Mouse (Mus musculus) hindbrain, postnatal 0 days (tissue): Measurements from ENCODE around the gene Kcnq1. TPM values are rescaled to one million over a fixed set of nuclear protein-coding genes. Genes with fewer than 3 reads are reported as not detected.

Experiments used
- ATAC-seq: fragments of 200-750 bp; cut with Nextera tagmentation; 2 replicates; pipeline ENCODE4 v1.8.0; 2017; ENCODE audit warnings: mild to moderate bottlenecking, moderate TSS enrichment, moderate library complexity
- DNase-seq: peaks from one replicate; pipeline ENCODE4 v3.0.0-alpha.2; 2015; ENCODE audit warnings: low spot score
- H3K27ac ChIP-seq: fragments of 300-500 bp; sonication (generic); 2 replicates; pipeline ENCODE4 v1.5.1; 2014; ENCODE audit warnings: mild to moderate bottlenecking
- H3K27me3 ChIP-seq: fragments of 300-500 bp; sonication (generic); 2 replicates; pipeline ENCODE4 v1.6.1; 2014; ENCODE audit warnings: low read length, mixed read lengths; ENCODE audit not compliant: insufficient read depth
- H3K36me3 ChIP-seq: fragments of 300-500 bp; sonication (generic); 2 replicates; pipeline ENCODE4 v1.6.1; 2014; ENCODE audit warnings: low read length, mixed read lengths; ENCODE audit not compliant: insufficient read depth
- H3K4me1 ChIP-seq: fragments of 300-500 bp; sonication (generic); 2 replicates; pipeline ENCODE4 v1.6.1; 2014; ENCODE audit warnings: antibody characterized with exemption, low read length, mixed read lengths; ENCODE audit not compliant: insufficient read depth
- H3K4me2 ChIP-seq: fragments of 300-500 bp; sonication (generic); 2 replicates; pipeline ENCODE4 v1.6.1; 2014; ENCODE audit warnings: low read depth, mild to moderate bottlenecking, low read length, moderate library complexity, mixed read lengths
- H3K4me3 ChIP-seq: fragments of 300-500 bp; sonication (generic); 2 replicates; pipeline ENCODE4 v1.5.1; 2014; ENCODE audit warnings: low read length
- H3K9ac ChIP-seq: fragments of 300-500 bp; sonication (generic); replicated peaks from 2 replicates; pipeline ENCODE4 v1.6.1; 2014; ENCODE audit warnings: mild to moderate bottlenecking, low read length, moderate library complexity, mixed read lengths
- H3K9me3 ChIP-seq: fragments of 300-500 bp; sonication (generic); 2 replicates; pipeline ENCODE4 v1.6.1; 2016; ENCODE audit warnings: low read length, mixed read lengths
- CTCF ChIP-seq: IDR thresholded peaks from 2 replicates; pipeline ENCODE4 v1.5.1; 2016; ENCODE audit warnings: antibody characterized with exemption, control low read depth, low read depth
- WGBS: fragments of 180-500 bp; shearing (Covaris S2); extraction: QIAGEN DNeasy Blood & Tissue Kit; methylation state at CpG from one replicate; pipeline ENCODE4 v1.1.7; 2014; 5-methylcytosine and 5-hydroxymethylcytosine counted together
- polyA plus RNA-seq: library from polyadenylated mRNA; unstranded; fragments of >200 nt; fragmentation: Nextera tagmentation; extraction: Ambion mirVana; gene quantifications from 2 replicates; pipeline ENCODE4 v1.2.1, GENCODE M21; 2015
- total RNA-seq: library from RNA; depleted of rRNA; stranded (reverse); fragments of >200 nt; gene quantifications from 2 replicates; pipeline ENCODE4 v1.2.3, GENCODE M21; 2014; rRNA removed

The Kcnq1 gene
- 1.2 and 1.9 TPM in 2 replicates for total RNA-seq
- polyA plus RNA-seq = 1.1 and 1.4 TPM in 2 replicates

DNA sequence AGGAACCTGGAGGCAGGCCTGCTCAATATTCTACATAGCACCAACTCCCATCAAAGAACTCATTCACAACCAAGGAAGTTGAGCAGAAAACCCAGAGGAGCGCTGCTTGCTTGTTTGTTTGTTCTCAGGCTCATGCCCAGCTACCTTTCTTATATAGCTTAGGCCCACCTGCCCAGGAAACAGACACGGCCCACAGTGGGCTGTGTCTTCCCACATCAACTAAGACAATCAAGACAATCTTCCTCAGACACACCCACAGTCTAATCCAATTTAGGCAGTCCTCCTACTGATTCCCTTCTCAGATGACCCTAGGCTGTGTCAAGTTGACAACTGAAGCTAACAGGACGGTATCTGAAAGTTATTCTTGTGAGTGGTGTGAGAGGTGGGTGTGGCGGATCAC is at the start of gene Kcnq1:
Kcnq1 (plus strand) TSS at position 301 of the 400 bp plus-strand sequence.
- H3K4me3 ChIP-seq = peak within 1 kb of the TSS; percentile 31
- TF ChIP-seq CTCF = no peak
- no peak for DNase-seq
- H3K9me3 ChIP-seq = no peaks in the 10 kb centered on the region
- peaks cover 34% of the 10 kb centered on the region for H3K27me3 ChIP-seq
- H3K4me2 ChIP-seq = peak within 1 kb of the TSS; percentile 54
- no peak for ATAC-seq
- H3K4me1 ChIP-seq = no peaks in the 10 kb centered on the region
- whole genome bisulfite sequencing = 74% methylated on average over 4 of the region's 4 CpGs
- H3K36me3 ChIP-seq = no peaks in the 10 kb centered on the region
- no peak within 1 kb of the TSS for H3K9ac ChIP-seq
- no peak within 1 kb of the TSS for H3K27ac ChIP-seq

DNA sequence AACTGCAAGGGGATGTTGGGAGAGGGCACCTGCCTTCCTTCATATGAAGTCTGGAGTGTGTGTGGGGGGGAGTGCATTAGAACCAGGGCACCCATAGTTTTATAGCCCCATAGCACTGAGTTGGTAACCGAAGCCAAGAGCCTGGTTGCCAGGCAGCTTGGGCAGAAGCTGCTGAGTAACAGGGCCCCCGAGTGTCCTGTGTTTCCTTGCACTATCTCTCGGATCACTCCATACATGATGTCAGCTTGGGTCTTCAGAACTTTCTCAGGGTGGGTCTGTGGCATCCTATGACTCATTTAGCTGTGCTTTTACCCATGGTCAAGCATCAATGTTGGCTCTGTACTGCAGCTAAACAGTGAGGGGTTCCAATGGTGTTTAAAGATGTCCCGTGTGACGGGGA is 49.1 kb upstream of the Kcnq1 start:
- TF ChIP-seq CTCF = no peak
- ATAC-seq (no peak), DNase-seq (no peak)
- peaks cover 50% of the 10 kb centered on the region for H3K4me1 ChIP-seq
- 0 out of 2 replicates have a peak overlapping the region, but pooled peaks have one; percentile 73 for H3K27ac ChIP-seq
- no peaks in the 10 kb centered on the region for H3K9me3 ChIP-seq
- no peak overlapping the region; the same call in 1 of the 2 replicates for H3K4me2 ChIP-seq
- no peak overlapping the region for H3K9ac ChIP-seq
- H3K4me3 ChIP-seq = no peak overlapping the region
- H3K27me3 ChIP-seq = no peaks in the 10 kb centered on the region
- H3K36me3 ChIP-seq = no peaks in the 10 kb centered on the region
- WGBS = 79% methylated on average over 5 of the region's 5 CpGs

DNA sequence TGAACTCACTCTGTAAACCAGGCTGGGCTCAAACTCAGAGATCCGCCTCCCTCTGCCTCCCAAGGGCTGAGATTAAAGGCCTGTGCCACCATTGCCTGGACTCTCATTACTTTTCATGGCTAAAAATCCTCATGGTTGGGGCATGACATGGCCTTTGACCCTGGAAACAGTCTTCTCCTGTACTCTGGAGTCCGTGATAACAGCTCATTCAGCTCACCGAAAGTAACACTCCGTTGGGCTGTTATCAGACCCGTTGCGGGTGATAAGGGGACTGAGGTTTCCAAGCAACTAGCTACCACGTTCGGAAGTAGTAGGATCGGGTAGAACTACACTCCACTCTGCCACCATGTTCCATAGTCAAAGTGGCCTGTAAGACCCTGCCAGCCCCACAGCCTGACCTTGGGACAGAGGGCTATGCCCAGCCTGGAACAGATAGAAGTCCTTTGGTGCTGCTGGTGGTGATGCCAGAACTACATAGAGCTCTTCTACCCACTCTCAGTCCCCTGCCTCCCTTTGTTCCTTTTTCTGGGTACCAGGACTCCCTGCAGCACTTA is 48.4 kb upstream of the Kcnq1 start:
- Histone ChIP-seq H3K9ac (no peak overlapping the region), H3K4me3 (no peak overlapping the region), H3K27ac (peak overlapping the region; percentile 73; the same call in 1 of the 2 replicates), H3K36me3 (peaks cover 1% of the 10 kb centered on the region; the same call in 1 of the 2 replicates), H3K9me3 (no peaks in the 10 kb centered on the region), H3K4me1 (peaks cover 45% of the 10 kb centered on the region), H3K4me2 (no peak overlapping the region), H3K27me3 (no peaks in the 10 kb centered on the region)
- no peak for TF ChIP-seq CTCF
- no peak for DNase-seq
- WGBS = 86% methylated on average over 9 of the region's 9 CpGs
- ATAC-seq = no peak

DNA sequence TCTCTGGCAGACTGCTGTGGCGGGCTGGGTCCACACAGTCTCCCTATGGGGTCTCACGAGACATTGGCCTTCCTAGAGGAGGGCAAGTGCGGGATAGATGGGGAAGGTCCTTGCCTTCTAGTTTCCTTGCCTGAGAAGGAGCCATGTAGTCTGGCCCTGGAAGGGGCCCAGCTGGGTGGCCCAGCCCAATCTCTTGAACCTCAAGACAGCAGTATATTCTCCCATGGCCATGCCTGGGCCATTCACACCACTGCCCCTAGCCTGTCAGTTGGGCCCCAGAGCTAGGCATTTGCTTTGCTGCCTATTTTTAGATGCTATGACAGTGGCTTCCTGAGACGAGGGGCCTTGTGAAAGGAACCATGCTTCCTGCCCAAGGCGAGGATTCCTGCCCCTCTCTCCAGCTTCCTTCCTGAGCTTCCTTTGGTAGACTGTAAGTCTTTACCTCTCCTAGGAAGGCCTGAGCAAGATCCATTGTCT is 47.9 kb upstream of the Kcnq1 start:
- peak overlapping the region; percentile 73; the same call in 1 of the 2 replicates for H3K27ac ChIP-seq

DNA sequence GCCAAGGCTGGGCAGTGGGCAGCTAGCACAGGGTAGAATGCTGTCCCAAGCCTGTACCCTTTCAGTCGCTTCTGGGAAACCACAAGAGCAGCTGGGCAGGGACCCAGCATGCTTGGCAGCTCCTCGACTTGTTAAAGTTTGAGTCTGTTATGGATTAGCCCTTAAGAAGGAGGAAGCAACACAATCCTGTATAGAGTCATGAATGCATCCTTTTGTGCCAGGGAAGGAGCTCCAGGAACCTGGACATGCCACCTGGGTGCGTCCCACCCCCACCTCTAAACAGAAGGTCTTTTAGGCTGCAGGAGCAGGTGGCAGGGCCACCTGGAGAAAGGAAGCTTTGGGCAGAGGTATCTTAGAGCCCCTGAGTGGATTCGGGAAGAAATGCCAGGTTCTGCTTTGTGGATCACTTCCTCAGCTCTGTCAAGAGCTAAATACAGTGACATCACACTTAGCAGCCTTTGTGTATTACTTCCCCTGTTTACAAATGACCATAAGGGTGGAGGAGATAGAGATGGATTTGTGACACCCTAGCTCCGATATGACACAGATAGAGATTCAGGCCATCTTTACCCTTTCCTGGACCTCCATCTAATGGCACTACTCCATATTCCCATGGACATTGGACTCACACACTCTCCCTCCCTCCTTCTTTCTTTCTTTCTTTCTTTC is 46.8 kb upstream of the Kcnq1 start:
- H3K9me3 ChIP-seq = no peaks in the 10 kb centered on the region
- WGBS = 56% methylated on average over 5 of the region's 5 CpGs
- peak overlapping the region; percentile 73 for H3K27ac ChIP-seq
- no peak overlapping the region for H3K4me2 ChIP-seq
- peak; percentile 41; the same call in 1 of the 2 replicates for ATAC-seq
- H3K27me3 ChIP-seq = no peaks in the 10 kb centered on the region
- TF ChIP-seq CTCF = no peak
- H3K36me3 ChIP-seq = peaks cover 17% of the 10 kb centered on the region
- H3K9ac ChIP-seq = no peak overlapping the region
- no peak overlapping the region for H3K4me3 ChIP-seq
- peaks cover 39% of the 10 kb centered on the region for H3K4me1 ChIP-seq
- DNase-seq = peak; percentile 69

More for the DNA sequence above, 47.9 kb upstream of the Kcnq1 start:
- no peak overlapping the region for H3K4me3 ChIP-seq
- no peak overlapping the region for H3K4me2 ChIP-seq
- no peak for TF ChIP-seq CTCF
- H3K9me3 ChIP-seq = no peaks in the 10 kb centered on the region
- peaks cover 45% of the 10 kb centered on the region for H3K4me1 ChIP-seq
- 65% methylated on average over 5 of the region's 5 CpGs for WGBS
- peaks cover 6% of the 10 kb centered on the region; the same call in 1 of the 2 replicates for H3K36me3 ChIP-seq
- no peaks in the 10 kb centered on the region for H3K27me3 ChIP-seq
- ATAC-seq (no peak), DNase-seq (no peak)
- no peak overlapping the region for H3K9ac ChIP-seq

DNA sequence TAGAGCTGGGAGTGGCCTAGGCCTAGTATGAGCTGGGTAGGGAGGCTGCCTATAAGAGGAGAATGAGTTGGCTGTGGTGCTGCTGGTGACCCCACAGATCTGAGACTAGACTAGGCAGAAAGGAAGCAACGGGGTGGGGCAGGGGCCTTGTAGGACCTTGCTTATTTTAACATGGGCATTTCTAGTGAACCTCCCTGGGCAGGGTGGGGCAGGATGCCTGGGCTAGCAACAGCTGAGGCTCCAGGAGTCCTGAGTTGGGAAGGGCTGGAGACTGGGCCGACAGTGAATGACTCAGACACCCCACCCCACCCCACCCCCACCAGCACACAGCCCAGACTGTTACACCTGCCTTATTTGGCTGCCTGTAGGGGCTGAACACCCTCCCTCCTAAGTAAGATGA is 43.5 kb upstream of the Kcnq1 start:
- DNase-seq = no peak
- Histone ChIP-seq H3K27me3 (no peaks in the 10 kb centered on the region), H3K9ac (no peak overlapping the region), H3K9me3 (no peaks in the 10 kb centered on the region), H3K4me1 (peaks cover 11% of the 10 kb centered on the region), H3K4me3 (no peak overlapping the region), H3K36me3 (peaks cover 46% of the 10 kb centered on the region), H3K4me2 (no peak overlapping the region), H3K27ac (no peak overlapping the region)
- 79% methylated on average over 2 of the region's 2 CpGs for WGBS
- no peak for ATAC-seq
- no peak for TF ChIP-seq CTCF
